Mouse (Mus musculus) hindbrain, embryonic 11.5 days (tissue): ENCODE measurements around the gene Aspn. TPM values are rescaled to one million over a fixed set of nuclear protein-coding genes. Genes with fewer than 3 reads are reported as not detected.

Experiments
- ATAC-seq: fragments of 200-750 bp; cut with Nextera tagmentation; 2 replicates; pipeline ENCODE4 v1.8.0; 2017; ENCODE audit warnings: mild to moderate bottlenecking, moderate TSS enrichment, moderate library complexity; ENCODE audit not compliant: low FRiP score
- DNase-seq: peaks from one replicate; pipeline ENCODE4 v3.0.0-alpha.2; 2015; ENCODE audit warnings: low spot score
- H3K27ac ChIP-seq: fragments of 300-500 bp; sonication (generic); 2 replicates; pipeline ENCODE4 v1.5.1; 2014; ENCODE audit warnings: mild to moderate bottlenecking, low read depth, low read length
- H3K27me3 ChIP-seq: fragments of 300-500 bp; sonication (generic); 2 replicates; pipeline ENCODE4 v1.6.1; 2014; ENCODE audit warnings: mild to moderate bottlenecking, low read length, moderate library complexity, mixed read lengths; ENCODE audit not compliant: control insufficient read depth, insufficient read depth
- H3K36me3 ChIP-seq: fragments of 300-500 bp; sonication (generic); 2 replicates; pipeline ENCODE4 v1.6.1; 2014; ENCODE audit warnings: mild to moderate bottlenecking, low read length, moderate library complexity, mixed read lengths; ENCODE audit not compliant: control insufficient read depth, insufficient read depth
- H3K4me1 ChIP-seq: fragments of 300-500 bp; sonication (generic); replicated peaks from 2 replicates; pipeline ENCODE4 v1.6.1; 2014; ENCODE audit warnings: low read length, mixed read lengths; ENCODE audit not compliant: control insufficient read depth, insufficient read depth
- H3K4me2 ChIP-seq: fragments of 300-500 bp; sonication (generic); replicated peaks from 2 replicates; pipeline ENCODE4 v1.6.1; 2014; ENCODE audit warnings: mild to moderate bottlenecking, low read depth, low read length
- H3K4me3 ChIP-seq: fragments of 300-500 bp; sonication (generic); 2 replicates; pipeline ENCODE4 v1.5.1; 2014; ENCODE audit warnings: low read depth, low read length
- H3K9ac ChIP-seq: fragments of 300-500 bp; sonication (generic); 2 replicates; pipeline ENCODE4 v1.6.1; 2014; ENCODE audit warnings: low read depth, low read length
- H3K9me3 ChIP-seq: fragments of 300-500 bp; sonication (generic); 2 replicates; pipeline ENCODE4 v1.6.1; 2016; ENCODE audit warnings: low read length; ENCODE audit not compliant: control insufficient read depth
- WGBS: fragments of 180-500 bp; shearing (Covaris S2); extraction: QIAGEN DNeasy Blood & Tissue Kit; methylation state at CpG from one replicate; pipeline ENCODE4 v1.1.7; 2014; 5-methylcytosine and 5-hydroxymethylcytosine counted together
- polyA plus RNA-seq: library from polyadenylated mRNA; unstranded; fragments of >200 nt; fragmentation: Nextera tagmentation; extraction: Ambion mirVana; gene quantifications from 2 replicates; pipeline ENCODE4 v1.2.1, GENCODE M21; 2014

Aspn gene
- polyA plus RNA-seq, 1 experiment from 2014 or later = 0.26 TPM

- no peaks in the 10 kb centered on the region for H3K36me3 ChIP-seq
- H3K4me2 ChIP-seq = no peak overlapping the region
- ATAC-seq (no peak), DNase-seq (no peak)
- no peaks in the 10 kb centered on the region for H3K4me1 ChIP-seq
- H3K9me3 ChIP-seq = no peaks in the 10 kb centered on the region
- H3K27ac ChIP-seq = no peak overlapping the region
- H3K9ac ChIP-seq = no peak overlapping the region
- no peak overlapping the region for H3K4me3 ChIP-seq
- H3K27me3 ChIP-seq = no peaks in the 10 kb centered on the region
These were observed 59.4 kb downstream of the Aspn start for GRCm38 (mm10) chr13:49603603-49604002.

- no peaks in the 10 kb centered on the region for H3K4me1 ChIP-seq
- no peak within 1 kb of the TSS for H3K4me2 ChIP-seq
- H3K27me3 ChIP-seq = no peaks in the 10 kb centered on the region
- H3K4me3 ChIP-seq = no peak within 1 kb of the TSS
- H3K9ac ChIP-seq = no peak within 1 kb of the TSS
- no peaks in the 10 kb centered on the region for H3K9me3 ChIP-seq
- WGBS = 79% methylated on average over 4 of the region's 4 CpGs
- H3K36me3 ChIP-seq = no peaks in the 10 kb centered on the region
- no peak for ATAC-seq
- no peak within 1 kb of the TSS for H3K27ac ChIP-seq
- peak; percentile 4 for DNase-seq
These were observed 63.5 kb downstream of the Aspn start, which contains the start of gene Ogn for GRCm38 (mm10) chr13:49607714-49608113. Gene Ogn, plus strand, starts transcription at chr13:49608046.

- Histone ChIP-seq H3K27ac (no peak overlapping the region), H3K4me1 (no peaks in the 10 kb centered on the region), H3K9ac (no peak overlapping the region), H3K27me3 (no peaks in the 10 kb centered on the region), H3K36me3 (no peaks in the 10 kb centered on the region), H3K4me3 (no peak overlapping the region), H3K4me2 (no peak overlapping the region), H3K9me3 (no peaks in the 10 kb centered on the region)
- ATAC-seq (no peak), DNase-seq (no peak)
- WGBS = 79% methylated on average over 4 of the region's 4 CpGs
These were observed 64.5 kb downstream of the Aspn start for GRCm38 (mm10) chr13:49608589-49609322.

- H3K9me3 ChIP-seq = no peaks in the 10 kb centered on the region
- H3K9ac ChIP-seq = no peak overlapping the region
- DNase-seq (no peak), ATAC-seq (no peak)
- no peak overlapping the region for H3K27ac ChIP-seq
- no peak overlapping the region for H3K4me3 ChIP-seq
- H3K4me1 ChIP-seq = no peaks in the 10 kb centered on the region
- H3K27me3 ChIP-seq = no peaks in the 10 kb centered on the region
- no peak overlapping the region for H3K4me2 ChIP-seq
- WGBS = 95% methylated on average over 3 of the region's 3 CpGs
- no peaks in the 10 kb centered on the region for H3K36me3 ChIP-seq
These were observed 72.8 kb downstream of the Aspn start for GRCm38 (mm10) chr13:49617021-49617420.

Other genes starting within 250 kb of the Aspn start
- 0.56 and 1.1 TPM in 2 replicates for gene Fgd3, start 224.1 kb upstream of the Aspn start, polyA plus RNA-seq
- 26.9 and 29.5 TPM in 2 replicates for gene Bicd2, start 202.9 kb upstream of the Aspn start, polyA plus RNA-seq
- 14.1 and 14.6 TPM in 2 replicates for gene Ippk, start 123.2 kb upstream of the Aspn start, polyA plus RNA-seq
- 0.65 and 0.71 TPM in 2 replicates for gene Tes3-ps, start 51.1 kb upstream of the Aspn start, polyA plus RNA-seq
- 1.1 and 1.2 TPM in 2 replicates for gene Ecm2, start 39.6 kb upstream of the Aspn start, polyA plus RNA-seq
- gene Omd, start 38.0 kb downstream of the Aspn start, polyA plus RNA-seq = 0.54 and 1.1 TPM in 2 replicates
- gene Ogn, start 63.6 kb downstream of the Aspn start, polyA plus RNA-seq = 14.1 and 14.6 TPM in 2 replicates
- gene Cenpp, start 108.3 kb downstream of the Aspn start, polyA plus RNA-seq = 34.2 and 38.3 TPM in 2 replicates
- 23.7 and 27.8 TPM in 2 replicates for gene Nol8, start 108.6 kb downstream of the Aspn start, polyA plus RNA-seq
- gene Iars, start 137.7 kb downstream of the Aspn start, polyA plus RNA-seq = 100 and 111 TPM in 2 replicates